Mouse (Mus musculus): ENCODE data around the gene Gm11541.

- TF ChIP-seq ZKSCAN1 (IDR thresholded peaks at IDR 0.05; ENCODE audit: borderline replicate concordance, low read depth, low read length) (no peak), KAT2A (IDR thresholded peaks at IDR 0.05; ENCODE audit: insufficient replicate concordance, low read length) (no peak), SIN3A (IDR thresholded peaks at IDR 0.05; ENCODE audit: low read length) (no peak), CTCF (conservative IDR thresholded peaks at IDR 0.05 in 1 of 2, IDR thresholded peaks at IDR 0.05 in 1 of 2; ENCODE audit: low read depth in 2 of 2, low read length in 2 of 2) (no peak), POLR2AphosphoS2 (IDR thresholded peaks at IDR 0.05; ENCODE audit: low read depth, low read length) (no peak), POLR2A (IDR thresholded peaks at IDR 0.05; ENCODE audit: low read depth, low read length) (no peak), NELFE (IDR thresholded peaks at IDR 0.05; ENCODE audit: low read depth, low read length) (no peak), EP300 (IDR thresholded peaks at IDR 0.05; ENCODE audit: low read length) (no peak)
Measured at GRCm38 (mm10) chr11:94675446-94675845, 28.9 kb downstream of the Gm11541 start.

All from CH12.LX (cell line).